Mouse (Mus musculus): Measurements from ENCODE around the gene Slc25a42.

The Slc25a42 gene

DNA sequence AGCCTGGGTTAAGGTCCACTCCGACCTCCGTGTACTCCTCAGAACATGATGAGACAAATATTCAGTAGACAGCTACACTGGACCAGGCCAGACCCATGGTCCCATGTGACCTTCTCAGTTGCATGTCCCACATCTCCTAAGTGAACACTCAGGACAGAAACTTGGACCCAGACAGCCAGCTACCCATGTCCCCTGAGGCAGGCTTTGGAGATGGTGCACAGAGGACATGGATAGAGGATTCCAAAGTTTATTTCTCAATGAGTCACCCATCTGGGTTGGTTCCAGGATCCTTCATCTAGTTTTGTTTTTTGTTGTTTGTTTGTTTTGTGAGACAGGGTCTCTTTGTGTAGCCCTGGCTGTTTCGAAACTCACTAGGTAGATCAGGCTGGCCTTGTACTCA, 8.8 kb upstream of the Slc25a42 start:
- no peak for TF ChIP-seq GATA4 (IDR thresholded peaks at IDR 0.05; ENCODE audit: insufficient replicate concordance, low read length)

DNA sequence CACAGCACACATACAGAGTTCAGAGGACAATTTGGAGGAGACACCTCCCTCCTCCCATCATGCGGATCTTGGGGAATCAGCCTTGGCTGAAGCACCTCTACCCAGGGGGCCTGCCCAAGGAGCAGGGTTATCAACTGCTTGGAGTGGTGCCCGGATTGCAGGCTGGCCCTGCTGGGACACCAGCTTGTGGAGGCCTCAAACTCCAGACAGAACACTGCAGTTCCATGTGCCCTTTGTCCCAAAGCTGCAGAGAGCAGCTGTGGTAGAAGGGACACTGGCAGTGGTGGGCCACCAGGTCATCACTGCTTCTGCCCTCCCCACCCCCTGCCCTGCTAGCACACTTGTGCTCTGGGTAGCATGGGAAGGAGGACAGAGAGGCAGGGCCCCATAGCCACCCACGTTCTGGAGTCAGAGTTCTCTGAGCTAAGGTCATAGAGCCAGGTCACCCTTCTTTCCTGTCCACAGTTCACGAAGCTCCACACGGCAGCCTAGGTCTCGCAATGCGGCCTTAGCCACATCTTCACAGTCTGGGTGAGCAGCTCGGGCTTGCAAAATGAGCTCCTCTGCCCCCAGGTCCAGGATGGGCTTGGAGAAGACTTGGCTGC, 8.2 kb upstream of the Slc25a42 start:
- TF ChIP-seq GATA4 (IDR thresholded peaks at IDR 0.05; ENCODE audit: insufficient replicate concordance, low read length), result no peak

DNA sequence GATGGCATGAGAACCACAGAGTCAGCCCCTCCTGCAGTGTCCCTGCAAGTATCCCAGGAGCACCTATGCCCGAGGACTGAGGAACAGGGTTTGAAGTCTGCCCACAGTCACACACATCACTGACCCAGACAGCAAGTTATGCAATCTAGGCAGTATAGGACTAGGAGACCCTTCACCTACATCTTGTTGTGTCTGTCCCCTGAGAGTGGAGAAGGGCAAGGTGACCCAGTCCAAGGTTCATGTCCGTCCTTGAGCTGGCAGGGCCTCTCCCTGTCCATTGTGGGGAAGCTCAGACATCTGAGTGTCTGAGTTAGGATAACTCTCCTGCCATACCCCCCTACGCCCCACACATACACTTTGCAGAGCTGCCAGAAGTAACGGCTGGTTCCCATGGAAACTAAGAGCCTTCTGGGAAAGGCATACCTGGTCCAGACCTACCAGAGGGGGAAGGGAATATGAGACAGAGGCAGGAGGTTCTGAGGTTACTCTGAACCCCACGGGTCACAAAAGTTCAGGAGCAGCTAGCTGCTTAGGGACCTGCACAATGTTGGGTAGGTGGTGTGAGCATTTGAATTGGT, 7.1 kb upstream of the Slc25a42 start:
- TF ChIP-seq GATA4 (IDR thresholded peaks at IDR 0.05; ENCODE audit: insufficient replicate concordance, low read length), result no peak

DNA sequence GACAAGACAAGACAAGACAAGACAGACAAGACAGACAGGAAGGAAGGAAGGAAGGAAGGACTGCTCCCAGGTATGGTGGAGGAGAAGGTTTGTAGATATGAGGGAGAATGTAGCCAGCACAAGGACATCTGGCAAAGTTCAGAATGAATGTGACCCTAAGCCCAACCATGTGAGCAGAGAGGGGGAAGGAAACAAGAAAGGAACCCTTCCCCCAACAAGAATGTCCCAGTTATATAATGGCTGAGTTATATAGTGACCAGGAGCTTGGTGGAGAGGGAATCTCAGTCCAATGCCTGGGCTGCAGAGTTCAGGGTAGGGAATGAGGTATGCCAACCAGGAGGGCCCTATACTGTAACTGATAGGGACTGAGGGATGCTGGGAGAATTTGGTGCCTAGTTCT, 5.3 kb upstream of the Slc25a42 start:
- no peak for TF ChIP-seq GATA4 (IDR thresholded peaks at IDR 0.05; ENCODE audit: insufficient replicate concordance, low read length)

DNA sequence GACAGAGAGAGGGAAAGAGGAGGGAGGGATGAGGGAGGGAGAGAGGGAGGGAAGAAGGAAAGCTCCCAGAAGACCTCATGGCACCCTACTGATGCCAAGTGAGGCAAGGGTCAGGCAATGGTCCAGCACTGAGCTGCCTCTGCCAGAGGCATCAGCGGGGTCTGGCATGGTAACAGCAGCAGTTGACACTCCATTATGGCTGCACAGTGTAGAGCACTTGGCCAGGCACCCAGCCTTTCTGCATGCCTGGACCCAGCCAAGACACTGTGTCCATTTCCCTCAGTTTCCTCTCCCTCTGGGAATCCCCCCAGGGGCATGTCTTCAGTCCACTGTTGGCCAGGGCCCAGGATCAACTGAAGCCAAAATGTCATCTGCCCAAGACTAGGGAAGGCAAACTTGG, 4.5 kb upstream of the Slc25a42 start:
- TF ChIP-seq GATA4 (IDR thresholded peaks at IDR 0.05; ENCODE audit: insufficient replicate concordance, low read length), result no peak

DNA sequence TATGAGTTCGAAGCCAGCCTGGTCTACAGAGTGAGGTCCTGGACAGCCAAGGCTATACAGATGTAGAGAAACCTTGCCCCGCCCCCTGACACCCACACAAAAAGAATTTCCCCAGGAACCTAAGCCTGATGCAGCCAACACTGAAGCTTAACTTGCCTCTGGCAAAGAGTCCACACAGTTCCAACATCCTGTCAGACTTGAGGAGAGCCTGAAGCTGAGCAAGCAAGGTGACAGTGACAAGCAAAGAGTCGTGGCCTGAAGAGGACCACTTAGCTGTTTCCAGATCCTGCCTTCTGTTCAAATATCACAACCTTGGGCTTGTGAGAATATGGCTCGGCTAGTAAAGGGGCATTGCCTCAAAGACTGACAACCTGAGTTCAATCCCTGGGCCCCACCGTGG, 3.0 kb upstream of the Slc25a42 start:
- TF ChIP-seq GATA4 (IDR thresholded peaks at IDR 0.05; ENCODE audit: insufficient replicate concordance, low read length), result no peak

DNA sequence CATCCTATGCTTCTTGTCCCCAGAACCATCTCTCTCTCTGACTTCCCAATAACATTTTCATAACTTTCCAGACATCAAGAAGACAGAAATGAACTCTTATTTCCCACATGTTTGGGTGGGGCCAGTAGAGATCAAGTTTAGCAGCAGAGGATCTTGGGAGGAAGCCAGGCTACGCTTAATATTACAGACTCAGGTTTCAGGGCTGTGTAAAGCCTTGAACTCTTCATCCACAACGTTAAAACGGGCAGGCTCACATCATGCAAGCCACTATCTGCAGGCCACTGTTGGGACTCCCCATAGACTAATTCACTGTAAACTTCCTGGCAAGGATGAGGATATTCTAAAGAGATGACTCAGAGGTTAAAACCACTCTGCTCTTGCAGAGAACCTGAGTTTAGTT, 2.3 kb upstream of the Slc25a42 start:
- no peak for TF ChIP-seq GATA4 (IDR thresholded peaks at IDR 0.05; ENCODE audit: insufficient replicate concordance, low read length)

DNA sequence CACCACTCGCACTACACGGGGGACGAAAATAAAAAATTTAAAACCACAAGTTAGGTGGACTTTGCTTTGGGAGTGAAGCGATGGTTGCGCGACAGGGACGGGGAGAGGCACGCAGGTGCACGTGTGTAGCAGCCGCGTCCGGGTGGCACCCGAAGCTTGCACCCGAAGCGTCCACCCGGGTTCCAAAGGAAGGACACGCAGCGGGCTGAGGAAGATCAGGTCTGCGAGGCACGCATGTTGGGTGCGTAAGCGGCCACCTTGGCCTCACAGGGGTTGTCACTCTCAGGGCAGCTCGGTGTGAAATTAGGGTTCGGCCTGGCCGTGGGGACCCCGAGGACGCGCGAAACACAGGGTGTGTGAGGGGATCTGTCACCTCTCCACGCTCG, 386 bp downstream of the Slc25a42 start:
- no peak for TF ChIP-seq GATA4 (IDR thresholded peaks at IDR 0.05; ENCODE audit: insufficient replicate concordance, low read length)

DNA sequence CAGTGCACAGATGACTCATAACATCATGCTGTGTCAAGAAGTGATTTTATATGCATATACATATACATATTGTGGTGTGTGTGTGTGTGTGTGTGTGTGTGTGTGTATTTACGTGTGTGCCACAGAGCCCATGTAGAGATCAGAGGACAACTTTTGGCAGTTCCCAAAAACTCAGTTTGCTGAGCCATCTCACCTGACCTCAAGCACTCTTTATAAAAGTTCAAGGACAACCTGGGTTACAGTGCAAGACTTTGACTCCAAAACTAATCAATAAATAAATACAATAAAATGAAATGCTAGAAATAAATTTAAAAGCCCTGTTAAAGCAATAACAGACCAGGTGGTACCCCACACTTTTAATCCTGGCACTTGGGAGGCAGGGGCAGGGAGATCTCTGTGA, 830 bp downstream of the Slc25a42 start:
- TF ChIP-seq GATA4 (IDR thresholded peaks at IDR 0.05; ENCODE audit: insufficient replicate concordance, low read length), result no peak

DNA sequence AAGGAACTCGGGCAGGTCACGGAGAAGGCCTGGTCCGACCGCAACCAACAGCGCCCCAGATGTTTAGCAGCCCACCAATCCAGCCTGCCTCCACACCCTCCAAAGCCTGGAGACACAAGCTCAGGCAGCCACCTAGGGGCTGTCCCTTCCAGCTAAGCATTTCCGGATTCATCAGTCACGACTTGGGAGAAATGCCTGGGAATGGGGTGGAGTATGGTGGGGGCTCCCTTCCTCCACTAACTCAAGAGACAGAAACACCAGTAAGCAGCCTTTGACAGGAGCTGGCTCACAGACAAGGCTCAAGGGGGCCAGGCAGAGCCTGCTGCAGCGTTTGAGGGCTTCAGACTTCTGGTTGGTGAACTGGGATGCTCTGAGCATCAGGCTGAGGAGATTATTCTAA, 1.6 kb downstream of the Slc25a42 start:
- TF ChIP-seq GATA4 (IDR thresholded peaks at IDR 0.05; ENCODE audit: insufficient replicate concordance, low read length), result no peak

DNA sequence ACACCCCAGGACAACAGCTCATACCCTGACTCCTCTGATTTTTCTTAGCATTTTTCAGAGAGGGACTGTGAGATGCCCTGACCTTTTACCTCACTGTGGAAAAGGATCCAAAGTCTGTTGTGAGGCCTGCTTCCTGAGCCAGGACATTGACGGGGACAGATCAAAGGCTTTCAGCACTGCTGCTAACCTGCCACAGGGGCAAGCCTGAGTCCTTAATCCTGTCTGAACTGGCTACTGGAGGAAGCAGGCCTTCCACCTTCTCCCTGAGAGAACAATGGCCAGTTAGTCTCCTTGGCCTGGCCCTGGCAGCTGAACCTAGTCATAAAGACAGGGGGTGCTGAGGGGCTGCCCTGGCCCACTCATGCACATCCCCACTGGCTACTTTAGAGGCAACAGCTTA, 4.0 kb downstream of the Slc25a42 start:
- no peak for TF ChIP-seq GATA4 (IDR thresholded peaks at IDR 0.05; ENCODE audit: insufficient replicate concordance, low read length)

DNA sequence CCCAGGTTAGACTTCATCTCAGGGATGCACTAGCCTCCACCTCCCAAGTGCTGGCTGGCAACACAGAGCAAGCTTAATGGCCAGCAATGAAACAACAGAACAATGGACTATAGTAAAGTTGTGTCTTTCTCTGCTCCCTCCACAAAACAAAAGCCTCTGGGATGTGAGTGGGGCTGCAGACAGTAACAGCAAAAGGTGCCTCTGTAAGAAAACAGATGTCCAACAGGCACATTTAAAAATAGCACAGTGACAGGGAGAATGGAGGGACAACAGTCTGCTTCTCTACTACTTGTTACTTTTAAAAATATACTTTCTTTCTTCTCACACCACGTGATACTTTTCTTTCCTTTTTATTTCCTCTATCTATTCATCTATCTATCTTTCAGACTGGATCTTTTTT, 7.3 kb downstream of the Slc25a42 start:
- TF ChIP-seq GATA4 (IDR thresholded peaks at IDR 0.05; ENCODE audit: insufficient replicate concordance, low read length), result no peak

DNA sequence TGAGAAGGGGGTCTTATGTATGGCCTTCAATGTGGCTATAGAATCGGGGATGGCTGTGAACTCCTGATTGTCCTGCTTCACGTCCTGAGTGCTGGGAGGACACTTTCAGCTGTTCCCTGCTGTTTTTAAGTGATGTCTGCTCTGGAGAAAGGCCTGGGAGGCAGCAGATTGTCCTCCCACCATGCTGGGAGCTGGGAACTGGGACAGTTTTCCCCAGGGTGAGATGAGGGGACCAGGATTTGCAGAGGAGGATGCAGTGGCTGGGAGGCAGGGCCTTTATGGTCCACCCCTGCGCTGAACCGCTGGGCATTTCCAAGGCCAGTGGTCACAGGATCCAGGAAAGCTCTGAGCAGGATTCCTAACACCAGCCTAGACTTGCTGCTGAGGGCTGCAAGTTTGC, 9.0 kb downstream of the Slc25a42 start:
- TF ChIP-seq GATA4 (IDR thresholded peaks at IDR 0.05; ENCODE audit: insufficient replicate concordance, low read length), result no peak

DNA sequence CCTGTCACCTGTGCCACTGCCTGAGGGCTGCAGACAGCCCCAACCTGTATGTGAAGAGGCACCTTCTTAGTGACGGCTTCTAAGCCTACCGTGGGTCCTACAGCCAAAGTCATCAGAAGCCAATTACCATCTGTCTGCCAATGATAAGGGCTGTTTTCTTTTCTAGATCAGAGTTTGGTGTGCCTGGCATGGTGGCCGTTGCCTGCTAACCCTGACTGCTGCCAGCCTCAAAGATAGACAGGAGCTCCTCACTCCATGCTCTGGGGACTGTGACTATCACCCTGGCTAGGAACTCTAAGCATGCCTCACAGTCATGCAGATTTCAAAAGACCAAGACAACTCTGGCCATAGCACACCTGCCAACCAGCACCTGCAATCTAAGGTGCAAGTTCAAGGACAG, 10.7 kb downstream of the Slc25a42 start:
- peak; percentile 13; the same call in 1 of the 2 replicates for TF ChIP-seq GATA4 (IDR thresholded peaks at IDR 0.05; ENCODE audit: insufficient replicate concordance, low read length)

DNA sequence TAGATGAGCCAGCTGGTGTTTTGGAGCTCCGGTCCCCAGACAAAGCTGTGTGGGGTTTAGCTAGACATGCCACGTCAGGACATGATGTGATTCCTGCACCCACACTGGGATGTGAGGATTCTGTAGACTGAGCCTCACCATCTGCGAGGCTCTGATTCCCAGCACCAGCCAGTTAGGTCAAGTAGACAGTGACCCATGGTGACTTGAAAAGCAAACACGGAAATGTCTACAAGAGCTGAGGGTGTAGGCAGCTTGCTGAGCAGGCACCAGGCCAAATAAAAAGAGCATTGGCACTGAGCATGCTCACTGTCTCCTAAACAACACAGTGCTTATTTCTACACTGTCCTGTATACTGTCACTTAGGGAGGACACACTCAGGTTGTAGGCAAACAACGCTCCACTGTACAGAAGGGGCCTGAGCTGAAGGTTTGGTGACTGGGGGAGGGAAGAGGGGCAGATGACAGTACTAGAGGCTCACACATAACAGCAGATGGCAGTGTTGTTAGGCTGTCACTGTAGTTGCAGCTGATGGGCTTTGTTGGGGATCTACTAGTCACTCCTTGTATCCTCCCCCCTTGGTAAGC, 11.9 kb downstream of the Slc25a42 start:
- no peak for TF ChIP-seq GATA4 (IDR thresholded peaks at IDR 0.05; ENCODE audit: insufficient replicate concordance, low read length)

DNA sequence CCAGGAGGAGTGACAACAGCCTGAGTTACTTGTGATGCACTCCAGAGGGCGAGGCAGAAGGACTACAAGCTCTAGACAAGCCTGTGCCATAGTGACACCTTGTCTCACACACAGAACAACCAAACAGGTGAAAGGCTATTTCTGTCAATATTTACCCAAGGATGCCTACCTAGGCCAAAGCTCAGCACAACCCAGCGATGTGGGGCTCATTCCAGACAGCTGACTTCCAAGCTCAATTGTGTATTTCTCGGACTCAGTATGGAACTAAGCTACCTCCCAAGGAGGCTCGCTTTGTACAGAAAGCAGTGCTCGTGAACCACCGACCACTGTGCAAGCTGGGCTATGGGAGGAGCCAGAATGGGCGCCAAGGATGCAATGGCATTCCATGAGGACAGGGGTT, 14.5 kb downstream of the Slc25a42 start:
- TF ChIP-seq GATA4 (IDR thresholded peaks at IDR 0.05; ENCODE audit: insufficient replicate concordance, low read length), result no peak

DNA sequence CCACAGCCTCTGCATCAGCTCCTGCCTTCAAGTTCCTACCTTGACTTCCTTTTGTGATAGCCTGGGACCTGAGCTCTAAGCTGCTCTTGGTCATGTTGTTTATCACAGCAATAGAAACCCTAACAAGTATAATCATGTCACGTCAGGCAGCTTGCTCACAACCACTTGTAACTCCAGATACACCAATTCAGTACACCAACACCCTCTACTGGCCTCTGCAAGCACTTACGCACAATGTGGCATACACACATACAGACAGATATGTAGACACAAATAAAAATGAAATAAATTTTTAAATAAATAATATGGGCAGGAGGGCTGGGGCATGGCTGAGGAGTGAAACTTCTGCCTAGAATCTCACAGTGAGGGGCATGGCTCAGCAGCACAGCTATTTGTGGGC, 16.3 kb downstream of the Slc25a42 start:
- no peak for TF ChIP-seq GATA4 (IDR thresholded peaks at IDR 0.05; ENCODE audit: insufficient replicate concordance, low read length)

Data from liver, adult (tissue).